Comparison of ENCODE assay signal across 34 mouse cellular contexts in genomic region chr7:81540999-81541398, GRCm38 (mm10). TPM values are rescaled to one million over a fixed set of nuclear protein-coding genes. Genes with fewer than 3 reads are reported as not detected.
A peak's percentile ranks its signal among the peaks of the same experiment; 100 is the strongest.
DNase-seq lines count a peak whose midpoint lies in the region; ATAC-seq lines count a peak whose summit lies in the region.
"Had no signal": no experiment of that assay in that cellular context is flagged by ENCODE, and none has a peak within 500 bp of the region (broad histone marks: within the 10 kb centered on the region; RNA-seq: fewer than 3 reads in every experiment).

No protein-coding gene starts in this region.

- H3K9me3 ChIP-seq in forebrain, embryonic 14.5 days (replicated peaks; ENCODE audit: control insufficient read depth, low read length): no peaks in the 10 kb centered on the region
- no peaks in the 10 kb centered on the region for H3K9me3 ChIP-seq in forebrain, embryonic 12.5 days
- H3K9me3 ChIP-seq in midbrain, embryonic 11.5 days (ENCODE audit: control insufficient read depth, low read length): no peaks in the 10 kb centered on the region
- no peaks in the 10 kb centered on the region for H3K9me3 ChIP-seq in midbrain, embryonic 13.5 days
- no peaks in the 10 kb centered on the region for H3K9me3 ChIP-seq in forebrain, embryonic 16.5 days (ENCODE audit: control insufficient read depth, low read length)
- H3K9me3 ChIP-seq: embryonic facial prominence, embryonic 10.5 days; heart, embryonic 10.5 days; neural tube, embryonic 15.5 days had no signal

- DNase-seq in forebrain, embryonic 14.5 days (ENCODE audit: low spot score): peak; percentile 39
- DNase-seq in layer of hippocampus, adult 8-10 months (ENCODE audit: low spot score in 2 of 2): peak; percentile 31 to 33
- no peak for DNase-seq in layer of hippocampus, postnatal 25 days (ENCODE audit: extremely low spot score in 1 of 2, low spot score in 1 of 2)
- DNase-seq in midbrain, embryonic 11.5 days (ENCODE audit: low spot score, missing footprints): peak; percentile 61
- no peak for DNase-seq in urinary bladder, postnatal 36 days (ENCODE audit: low spot score in 2 of 2)
- DNase-seq: adrenal gland, postnatal 36 days; cerebellum, adult 8-10 months; heart, postnatal 4 days; kidney, adult 8-10 months; kidney, postnatal 25 days; right cerebral cortex, adult 18-20 months; thymus, adult 18-20 months; thymus, postnatal 36 days had no signal

- H3K4me3 ChIP-seq in forebrain, embryonic 14.5 days (ENCODE audit: low read depth, low read length): no peak overlapping the region
- no peak overlapping the region for H3K4me3 ChIP-seq in forebrain, embryonic 12.5 days (replicated peaks)
- no peak overlapping the region for H3K4me3 ChIP-seq in midbrain, embryonic 11.5 days (ENCODE audit: low read depth, low read length)
- H3K4me3 ChIP-seq in midbrain, embryonic 13.5 days (replicated peaks): no peak overlapping the region
- H3K4me3 ChIP-seq in forebrain, embryonic 16.5 days (replicated peaks; ENCODE audit: low read length): no peak overlapping the region
- H3K4me3 ChIP-seq: embryonic facial prominence, embryonic 10.5 days; heart, embryonic 10.5 days; neural tube, embryonic 15.5 days had no signal

- H3K27ac ChIP-seq in forebrain, embryonic 14.5 days (ENCODE audit: low read depth, low read length): no peak overlapping the region
- H3K27ac ChIP-seq in forebrain, embryonic 12.5 days: no peak overlapping the region
- no peak overlapping the region for H3K27ac ChIP-seq in midbrain, embryonic 11.5 days (ENCODE audit: low read depth, low read length)
- no peak overlapping the region for H3K27ac ChIP-seq in midbrain, embryonic 13.5 days
- no peak overlapping the region for H3K27ac ChIP-seq in forebrain, embryonic 16.5 days (ENCODE audit: low read length)
- H3K27ac ChIP-seq: embryonic facial prominence, embryonic 10.5 days; heart, embryonic 10.5 days; hindbrain, embryonic 14.5 days; macrophage; neural tube, embryonic 15.5 days had no signal

- no peak overlapping the region for H3K9ac ChIP-seq in forebrain, embryonic 14.5 days (ENCODE audit: low read length)
- H3K9ac ChIP-seq in forebrain, embryonic 12.5 days: no peak overlapping the region
- no peak overlapping the region for H3K9ac ChIP-seq in midbrain, embryonic 11.5 days (ENCODE audit: low read length)
- H3K9ac ChIP-seq in midbrain, embryonic 13.5 days (replicated peaks): no peak overlapping the region
- no peak overlapping the region for H3K9ac ChIP-seq in forebrain, embryonic 16.5 days (replicated peaks; ENCODE audit: low read depth, low read length)
- H3K9ac ChIP-seq: hindbrain, embryonic 14.5 days; neural tube, embryonic 15.5 days had no signal

- no peak overlapping the region for H3K4me2 ChIP-seq in forebrain, embryonic 14.5 days (ENCODE audit: low read length)
- H3K4me2 ChIP-seq in forebrain, embryonic 12.5 days: no peak overlapping the region
- no peak overlapping the region for H3K4me2 ChIP-seq in midbrain, embryonic 11.5 days
- H3K4me2 ChIP-seq in midbrain, embryonic 13.5 days (replicated peaks): no peak overlapping the region
- H3K4me2 ChIP-seq in forebrain, embryonic 16.5 days (ENCODE audit: low read length): no peak overlapping the region
- H3K4me2 ChIP-seq: hindbrain, embryonic 14.5 days; neural tube, embryonic 15.5 days had no signal

- H3K4me1 ChIP-seq in forebrain, embryonic 14.5 days (ENCODE audit: control insufficient read depth, insufficient read depth, low read length): peaks cover 8% of the 10 kb centered on the region; the same call in 1 of the 2 replicates
- peaks cover 26% of the 10 kb centered on the region for H3K4me1 ChIP-seq in forebrain, embryonic 12.5 days
- H3K4me1 ChIP-seq in midbrain, embryonic 11.5 days (ENCODE audit: control insufficient read depth, insufficient read depth, low read length): 0 out of 2 replicates have a peak, but pooled peaks cover 2% of the 10 kb centered on the region
- H3K4me1 ChIP-seq in midbrain, embryonic 13.5 days (replicated peaks): peaks cover 22% of the 10 kb centered on the region
- peaks cover 7% of the 10 kb centered on the region for H3K4me1 ChIP-seq in forebrain, embryonic 16.5 days (replicated peaks; ENCODE audit: control insufficient read depth, insufficient read depth, low read length)
- H3K4me1 ChIP-seq: embryonic facial prominence, embryonic 10.5 days; heart, embryonic 10.5 days; neural tube, embryonic 15.5 days had no signal

- 24% methylated on average over 1 of the region's 1 CpGs for WGBS in forebrain, embryonic 14.5 days
- WGBS in forebrain, embryonic 12.5 days: 67% methylated on average over 1 of the region's 1 CpGs
- 75% methylated on average over 1 of the region's 1 CpGs for WGBS in midbrain, embryonic 11.5 days
- 65% methylated on average over 1 of the region's 1 CpGs for WGBS in midbrain, embryonic 13.5 days
- WGBS in forebrain, embryonic 16.5 days: 41% methylated on average over 1 of the region's 1 CpGs

- 0 out of 2 replicates have a peak, but pooled peaks have one; percentile 29 for ATAC-seq in forebrain, embryonic 14.5 days
- no peak for ATAC-seq in forebrain, embryonic 12.5 days (ENCODE audit: low FRiP score)
- ATAC-seq in midbrain, embryonic 11.5 days (ENCODE audit: low FRiP score): no peak
- ATAC-seq in midbrain, embryonic 13.5 days: no peak
- ATAC-seq in forebrain, embryonic 16.5 days: peak; percentile 48; the same call in 1 of the 2 replicates
- ATAC-seq: inflammation-experienced regulatory T-cells, adult 6 months; lung, postnatal 0 days had no signal

- H3K27me3 ChIP-seq in forebrain, embryonic 14.5 days (replicated peaks; ENCODE audit: control insufficient read depth, insufficient read depth, low read length): no peaks in the 10 kb centered on the region
- no peaks in the 10 kb centered on the region for H3K27me3 ChIP-seq in forebrain, embryonic 12.5 days
- H3K27me3 ChIP-seq in midbrain, embryonic 11.5 days (ENCODE audit: control insufficient read depth, insufficient read depth, low read length): no peaks in the 10 kb centered on the region
- no peaks in the 10 kb centered on the region for H3K27me3 ChIP-seq in midbrain, embryonic 13.5 days
- no peaks in the 10 kb centered on the region for H3K27me3 ChIP-seq in forebrain, embryonic 16.5 days (replicated peaks; ENCODE audit: control insufficient read depth, insufficient read depth, low read length)
- H3K27me3 ChIP-seq: neural tube, embryonic 15.5 days had no signal

- H3K36me3 ChIP-seq in forebrain, embryonic 14.5 days (ENCODE audit: control insufficient read depth, insufficient read depth, low read length): peaks cover under 1% of the 10 kb centered on the region; the same call in 1 of the 2 replicates
- H3K36me3 ChIP-seq in forebrain, embryonic 12.5 days (replicated peaks): peaks cover 5% of the 10 kb centered on the region; the same call in 1 of the 2 replicates
- H3K36me3 ChIP-seq in midbrain, embryonic 11.5 days (ENCODE audit: control insufficient read depth, insufficient read depth, low read length): no peaks in the 10 kb centered on the region
- peaks cover under 1% of the 10 kb centered on the region; the same call in 1 of the 2 replicates for H3K36me3 ChIP-seq in midbrain, embryonic 13.5 days
- H3K36me3 ChIP-seq in forebrain, embryonic 16.5 days (ENCODE audit: control insufficient read depth, insufficient read depth): no peaks in the 10 kb centered on the region
- H3K36me3 ChIP-seq: neural tube, embryonic 15.5 days had no signal

RNA-seq across cellular contexts. Expression of gene Fsd2, which starts 25.7 kb away (rescaled TPM):
- polyA plus RNA-seq in forebrain, embryonic 14.5 days (2014; fragmentation: Nextera tagmentation; extraction: Ambion mirVana): 0.09 and 0.23 TPM in 2 replicates
- polyA plus RNA-seq in forebrain, embryonic 12.5 days (2016; fragmentation: Nextera tagmentation; extraction: Ambion mirVana): 0.27 and 0.31 TPM in 2 replicates
- total RNA-seq in layer of hippocampus, adult 8-10 months (2022): under 1 TPM; 0.27 to 0.33 (median 0.30) TPM
- total RNA-seq in layer of hippocampus, postnatal 25 days (2021): under 1 TPM; 0.23 to 0.34 TPM
- polyA plus RNA-seq in midbrain, embryonic 11.5 days (2014; fragmentation: Nextera tagmentation; extraction: Ambion mirVana): 0.08 and 0.22 TPM in 2 replicates
- polyA plus RNA-seq in midbrain, embryonic 13.5 days (2015; fragmentation: Nextera tagmentation; extraction: Ambion mirVana): 0.20 and 0.34 TPM in 2 replicates
- 0.25 and 0.46 TPM in 2 replicates for polyA plus RNA-seq in forebrain, embryonic 16.5 days (2015; fragmentation: Nextera tagmentation; extraction: Ambion mirVana)
- total RNA-seq: common myeloid progenitor, adult 5-6 weeks had no signal
- polyA plus RNA-seq: embryonic facial prominence, embryonic 10.5 days had no signal

RNA-seq across cellular contexts. Expression of gene Whamm, which starts 30.1 kb away (rescaled TPM):
- polyA plus RNA-seq in forebrain, embryonic 14.5 days (2014; fragmentation: Nextera tagmentation; extraction: Ambion mirVana): 4.7 and 5.8 TPM in 2 replicates
- polyA plus RNA-seq in forebrain, embryonic 12.5 days (2016; fragmentation: Nextera tagmentation; extraction: Ambion mirVana): 5.9 and 6.0 TPM in 2 replicates
- 10 to 100 TPM; 20.6 to 23.8 (median 21.0) TPM for total RNA-seq in layer of hippocampus, adult 8-10 months (2022)
- 10 to 100 TPM; 14.4 to 20.3 TPM for total RNA-seq in layer of hippocampus, postnatal 25 days (2021)
- 4.2 and 5.7 TPM in 2 replicates for polyA plus RNA-seq in midbrain, embryonic 11.5 days (2014; fragmentation: Nextera tagmentation; extraction: Ambion mirVana)
- polyA plus RNA-seq in midbrain, embryonic 13.5 days (2015; fragmentation: Nextera tagmentation; extraction: Ambion mirVana): 4.3 and 5.5 TPM in 2 replicates
- 3.6 and 6.0 TPM in 2 replicates for polyA plus RNA-seq in forebrain, embryonic 16.5 days (2015; fragmentation: Nextera tagmentation; extraction: Ambion mirVana)

RNA-seq across cellular contexts. Expression of gene BC048679, which starts 42.9 kb away (rescaled TPM):
- not detected in 2 replicates for polyA plus RNA-seq in forebrain, embryonic 14.5 days (2014; fragmentation: Nextera tagmentation; extraction: Ambion mirVana)
- not detected in 2 replicates for polyA plus RNA-seq in forebrain, embryonic 12.5 days (2016; fragmentation: Nextera tagmentation; extraction: Ambion mirVana)
- total RNA-seq in layer of hippocampus, adult 8-10 months (2022): not detected
- not detected for total RNA-seq in layer of hippocampus, postnatal 25 days (2021)
- polyA plus RNA-seq in midbrain, embryonic 11.5 days (2014; fragmentation: Nextera tagmentation; extraction: Ambion mirVana): not detected in 2 replicates
- polyA plus RNA-seq in midbrain, embryonic 13.5 days (2015; fragmentation: Nextera tagmentation; extraction: Ambion mirVana): not detected in 2 replicates
- polyA plus RNA-seq in forebrain, embryonic 16.5 days (2015; fragmentation: Nextera tagmentation; extraction: Ambion mirVana): not detected in 2 replicates
- total RNA-seq: adrenal gland, adult 18-20 months; adrenal gland, postnatal 36 days; common myeloid progenitor, adult 5-6 weeks; granulocyte monocyte progenitor cell, adult 5-6 weeks; heart, postnatal 4 days; layer of hippocampus, postnatal 14 days; left cerebral cortex, postnatal 25 days; midbrain, postnatal 0 days had no signal
- polyA plus RNA-seq: heart, embryonic 10.5 days; heart, embryonic 16.5 days; hindbrain, embryonic 14.5 days; inflammation-experienced regulatory T-cells, adult 6 months; limb, embryonic 14.5 days; liver, embryonic 16.5 days; lung, postnatal 0 days; macrophage; midbrain, postnatal 0 days; neural tube, embryonic 15.5 days; small intestine, adult 2 months; stomach, embryonic 16.5 days had no signal

RNA-seq across cellular contexts. Expression of gene Ap3b2, which starts 47.3 kb away (rescaled TPM):
- 82.3 and 105 TPM in 2 replicates for polyA plus RNA-seq in forebrain, embryonic 14.5 days (2014; fragmentation: Nextera tagmentation; extraction: Ambion mirVana)
- 52.0 and 60.1 TPM in 2 replicates for polyA plus RNA-seq in forebrain, embryonic 12.5 days (2016; fragmentation: Nextera tagmentation; extraction: Ambion mirVana)
- 100 to 1,000 TPM; 161 to 182 (median 173) TPM for total RNA-seq in layer of hippocampus, adult 8-10 months (2022)
- total RNA-seq in layer of hippocampus, postnatal 25 days (2021): 100 to 1,000 TPM; 161 to 171 TPM
- 33.4 and 34.4 TPM in 2 replicates for polyA plus RNA-seq in midbrain, embryonic 11.5 days (2014; fragmentation: Nextera tagmentation; extraction: Ambion mirVana)
- 110 and 117 TPM in 2 replicates for polyA plus RNA-seq in midbrain, embryonic 13.5 days (2015; fragmentation: Nextera tagmentation; extraction: Ambion mirVana)
- polyA plus RNA-seq in forebrain, embryonic 16.5 days (2015; fragmentation: Nextera tagmentation; extraction: Ambion mirVana): 133 and 142 TPM in 2 replicates
- total RNA-seq: granulocyte monocyte progenitor cell, adult 5-6 weeks had no signal
- polyA plus RNA-seq: inflammation-experienced regulatory T-cells, adult 6 months; macrophage had no signal

Comparison
In these comparisons a context has a peak if more than half of its experiments do, and no peak if none do; other contexts are left out.
1. ATAC-seq: peak in forebrain, embryonic 14.5 days (single experiment) and forebrain, embryonic 16.5 days (single experiment); none in forebrain, embryonic 12.5 days (single experiment), midbrain, embryonic 11.5 days (single experiment) and midbrain, embryonic 13.5 days (single experiment).
2. DNase-seq: peak in forebrain, embryonic 14.5 days (single experiment), layer of hippocampus, adult 8-10 months (2 of 2) and midbrain, embryonic 11.5 days (single experiment); none in layer of hippocampus, postnatal 25 days (0 of 2) and urinary bladder, postnatal 36 days (0 of 2).